Mouse (Mus musculus): ENCODE results near the gene Rtl10.

Rtl10 gene

DNA sequence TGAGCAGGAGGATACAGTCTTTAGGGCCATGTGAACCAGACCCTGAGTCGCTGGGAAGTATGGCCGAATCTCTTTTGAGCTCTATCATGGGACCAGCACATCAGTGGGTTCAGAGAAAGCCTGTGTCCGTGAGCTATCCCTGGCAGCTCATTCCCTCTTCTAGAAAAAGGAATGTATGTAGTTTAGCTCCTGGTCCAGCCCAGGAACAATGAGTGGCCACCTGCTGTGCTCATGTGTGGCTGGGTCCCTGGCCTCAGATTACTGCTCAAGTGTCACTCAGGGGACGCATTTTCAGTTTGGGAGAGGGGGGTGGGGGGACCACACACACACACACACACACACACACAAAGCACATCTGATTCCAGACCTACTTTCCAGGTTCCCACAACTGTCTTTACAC lies 26.3 kb upstream of the Rtl10 start:
- ChIA-PET POLR2A (interaction anchor here (0.7 to 4.7 kb wide), 27 partner anchors 9 to 406 kb away, joined by 3 to 43 read pairs (median 5); partner anchors contain the start of genes Gnb1l (in 1 of the 4), Hira (in 1 of the 4) and Mrpl40 (in 1 of the 4)), CTCF (interaction anchor here (0.7 to 3.8 kb wide), 14 partner anchors 10 to 224 kb away, joined by 3 to 27 read pairs (median 6); no protein-coding TSS in a partner anchor)

DNA sequence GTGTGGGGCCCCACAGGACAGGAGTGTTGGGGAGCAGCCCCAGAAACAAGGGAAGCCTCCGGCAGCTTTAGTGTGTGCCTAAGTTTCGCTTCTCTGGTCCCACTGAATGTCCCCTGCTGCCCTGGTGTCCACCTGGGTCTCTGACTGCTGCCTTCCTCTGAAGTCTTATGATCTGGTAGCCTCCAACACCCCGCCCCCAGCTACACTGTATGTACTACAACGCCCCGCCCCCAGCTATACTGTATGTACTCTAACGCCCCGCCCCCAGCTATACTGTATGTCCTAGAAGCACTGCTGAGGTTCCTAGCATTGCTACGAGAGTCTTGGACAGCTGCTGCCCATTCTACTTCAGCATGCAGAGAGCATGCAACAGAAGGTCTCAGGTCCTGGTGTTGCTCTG lies 25.7 kb upstream of the Rtl10 start:
- CTCF ChIA-PET = interaction anchor here in 2 of 4 experiments (0.8 to 3.8 kb wide), 8 partner anchors 9 to 128 kb away, joined by 3 to 27 read pairs (median 4); no protein-coding TSS in a partner anchor

DNA sequence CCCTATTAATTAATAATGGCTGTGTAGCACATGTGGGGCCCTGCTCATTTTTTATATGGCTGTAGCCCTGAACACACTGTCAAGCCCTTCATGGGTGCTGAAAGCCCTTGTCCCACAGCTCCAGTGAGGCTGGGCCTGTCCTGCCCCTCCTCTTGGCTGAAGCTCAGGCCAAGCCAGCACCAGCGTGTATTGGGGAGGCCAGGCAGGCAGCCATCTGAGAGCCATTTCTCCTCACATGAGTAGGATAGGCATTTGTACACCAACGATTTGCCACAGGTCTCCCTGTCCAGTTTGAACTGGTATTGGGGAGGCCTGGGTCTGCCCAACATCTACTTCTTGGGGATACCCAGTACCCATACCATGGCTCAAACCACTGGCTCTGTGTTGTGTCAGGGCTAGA lies 24.7 kb upstream of the Rtl10 start:
- POLR2A ChIA-PET = interaction anchor here in 2 of 4 experiments (0.9 to 4.7 kb wide), 4 partner anchors 11 to 24 kb away, joined by 3 to 42 read pairs (median 22); partner anchors contain the start of gene Gnb1l (in 1 of the 2)
- CTCF ChIA-PET = interaction anchor here in 2 of 4 experiments (1.0 to 3.8 kb wide), 2 partner anchors 30 to 129 kb away, joined by 3 to 18 read pairs; no protein-coding TSS in a partner anchor

More for the DNA sequence above, 25.7 kb upstream of the Rtl10 start:
- POLR2A ChIA-PET = interaction anchor here in 3 of 4 experiments (0.8 to 4.7 kb wide), 15 partner anchors 10 to 137 kb away, joined by 3 to 43 read pairs (median 6); partner anchors contain the start of gene Gnb1l (in 1 of the 3)

DNA sequence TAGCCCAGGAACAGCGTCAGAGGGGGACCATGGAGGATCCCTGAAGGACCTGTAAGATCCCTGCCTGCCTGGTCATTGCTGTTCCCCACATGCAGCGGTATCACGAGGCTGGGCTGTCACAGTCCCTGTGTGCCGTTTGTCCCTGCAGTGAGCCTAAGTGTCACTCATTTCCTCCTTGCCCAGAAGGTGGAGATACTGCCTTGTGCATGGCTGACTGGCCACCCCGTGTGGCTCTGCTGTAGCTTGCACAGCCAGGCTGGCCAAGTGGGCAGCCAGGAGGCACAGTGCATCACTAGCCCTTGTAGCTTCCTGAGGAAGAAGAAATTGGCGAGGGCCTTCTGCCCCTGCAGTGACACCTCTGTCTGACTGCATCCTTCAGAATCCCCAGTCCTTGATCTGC lies 20.7 kb upstream of the Rtl10 start:
- CTCF ChIA-PET = interaction anchor here in 1 of 4 experiments (1.2 kb wide), 1 partner anchor 34 kb away, joined by 6 read pairs; no protein-coding TSS in a partner anchor
- POLR2A ChIA-PET = interaction anchor here in 2 of 4 experiments (0.6 to 0.8 kb wide), 2 partner anchors 122 to 237 kb away, joined by 3 to 4 read pairs; no protein-coding TSS in a partner anchor

DNA sequence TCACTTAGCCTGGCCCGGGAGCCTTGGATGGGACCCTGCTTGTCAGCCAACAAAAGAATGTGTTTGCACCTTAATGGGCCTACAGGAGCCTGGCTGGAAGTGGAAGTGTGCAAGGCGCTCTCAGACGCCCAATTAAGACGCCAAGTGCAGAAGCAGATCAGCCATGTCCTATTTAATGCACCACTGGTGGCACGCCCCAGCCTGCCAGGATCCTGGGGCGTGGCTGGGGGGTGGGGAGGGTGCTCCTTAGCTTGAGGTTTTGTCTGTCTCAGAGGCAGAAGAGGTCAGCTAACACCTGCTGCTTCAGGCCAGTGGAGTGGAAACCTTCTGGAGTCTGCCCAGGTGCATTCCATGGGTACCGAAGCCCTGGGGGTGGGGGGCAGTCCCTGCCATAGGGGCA lies 19.0 kb upstream of the Rtl10 start:
- ChIA-PET POLR2A (interaction anchor here in 3 of 4 experiments (0.7 to 2.2 kb wide), 10 partner anchors 8 to 373 kb away, joined by 3 to 6 read pairs (median 4); partner anchors contain the start of genes Cldn5 (in 1 of the 3) and Gnb1l (in 1 of the 3)), CTCF (interaction anchor here in 3 of 4 experiments (0.6 to 1.7 kb wide), 7 partner anchors 9 to 138 kb away, joined by 3 to 7 read pairs (median 3); no protein-coding TSS in a partner anchor)

DNA sequence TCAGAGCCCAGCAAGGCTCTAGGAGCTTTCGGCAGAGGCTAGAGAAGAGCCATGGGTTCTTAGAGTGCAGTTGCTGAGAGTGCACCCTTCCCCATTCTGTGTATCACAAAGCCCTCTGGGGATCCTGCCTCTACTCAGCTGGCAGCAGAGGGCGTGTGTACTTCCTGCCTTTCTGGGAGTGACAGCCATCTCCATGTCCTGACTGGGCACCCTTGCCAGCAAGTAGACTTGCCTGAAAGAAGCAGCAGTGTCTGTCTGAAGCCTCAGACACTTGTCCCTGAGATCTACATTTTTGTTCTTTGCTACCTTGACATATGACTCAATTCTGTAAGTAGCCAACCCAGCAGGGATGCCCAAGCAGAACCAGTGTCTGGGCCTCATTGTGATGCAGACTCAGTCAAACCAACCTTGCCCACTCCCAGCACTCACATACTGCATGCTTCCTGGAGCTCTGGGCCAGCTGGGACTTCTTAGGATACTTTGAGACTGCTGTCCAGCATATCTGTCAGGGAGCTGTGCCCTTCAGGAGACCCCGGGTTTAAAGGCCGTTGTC lies 17.7 kb upstream of the Rtl10 start:
- CTCF ChIA-PET = interaction anchor here in 2 of 4 experiments (0.7 to 1.3 kb wide), 2 partner anchors 37 to 153 kb away, joined by 3 to 4 read pairs; no protein-coding TSS in a partner anchor
- POLR2A ChIA-PET = interaction anchor here in 1 of 4 experiments (2.1 to 2.2 kb wide), 2 partner anchors 9 to 37 kb away, joined by 6 read pairs; no protein-coding TSS in a partner anchor

DNA sequence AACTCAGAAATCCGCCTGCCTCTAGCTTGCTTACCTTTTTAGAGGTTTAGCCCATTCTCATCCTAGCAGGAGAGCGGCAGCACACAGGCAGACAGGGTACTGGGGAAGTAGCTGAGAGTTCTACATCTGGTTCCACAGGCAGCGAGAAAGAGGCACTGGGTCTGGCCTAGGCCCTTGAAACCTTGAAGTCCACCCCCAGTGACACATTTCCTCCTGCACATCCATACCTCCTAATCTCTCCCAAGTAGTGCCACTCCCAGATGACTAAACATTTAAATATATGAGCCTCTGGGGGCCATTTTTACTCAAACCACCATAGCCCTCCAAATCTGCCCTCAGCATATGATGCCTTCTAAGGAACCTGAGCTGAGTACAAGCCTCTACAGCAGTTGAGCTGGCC lies 16.3 kb upstream of the Rtl10 start:
- ChIA-PET CTCF (interaction anchor here in 1 of 4 experiments (0.9 kb wide), 1 partner anchor 9 kb away, joined by 4 read pairs; no protein-coding TSS in a partner anchor), POLR2A (interaction anchor here in 3 of 4 experiments (0.5 to 4.7 kb wide), 4 partner anchors 11 to 45 kb away, joined by 3 to 37 read pairs (median 4); no protein-coding TSS in a partner anchor)

DNA sequence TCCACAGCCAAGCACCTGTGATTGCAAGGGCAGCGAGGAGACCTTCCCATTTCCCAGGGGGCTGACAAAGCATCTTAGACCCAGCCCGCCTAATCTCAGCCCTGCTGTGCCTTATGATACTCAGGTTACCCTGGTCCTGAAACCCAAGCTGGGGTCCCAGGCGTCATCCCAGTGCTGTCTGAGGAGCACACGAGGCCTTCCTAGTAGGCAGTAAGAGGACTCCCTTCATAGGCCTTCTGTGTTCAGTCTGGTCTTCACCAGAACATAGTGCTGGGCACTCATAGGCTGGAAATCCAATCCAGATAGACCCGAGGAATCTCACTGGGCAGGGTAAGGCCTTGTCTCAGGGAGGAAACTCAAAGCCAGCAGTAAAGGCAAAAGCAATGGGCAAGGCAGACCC lies 14.9 kb upstream of the Rtl10 start:
- ChIA-PET CTCF (interaction anchor here in 2 of 4 experiments (1.9 to 2.9 kb wide), 2 partner anchors 13 to 40 kb away, joined by 7 to 18 read pairs; no protein-coding TSS in a partner anchor), POLR2A (interaction anchor here in 2 of 4 experiments (0.9 to 4.7 kb wide), 14 partner anchors 12 to 353 kb away, joined by 3 to 43 read pairs (median 4); partner anchors contain the start of genes Gnb1l (in 2 of the 2), Rtl10 (in 2 of the 2), 2510002D24Rik (in 1 of the 2) and Gm28539 (in 1 of the 2))

DNA sequence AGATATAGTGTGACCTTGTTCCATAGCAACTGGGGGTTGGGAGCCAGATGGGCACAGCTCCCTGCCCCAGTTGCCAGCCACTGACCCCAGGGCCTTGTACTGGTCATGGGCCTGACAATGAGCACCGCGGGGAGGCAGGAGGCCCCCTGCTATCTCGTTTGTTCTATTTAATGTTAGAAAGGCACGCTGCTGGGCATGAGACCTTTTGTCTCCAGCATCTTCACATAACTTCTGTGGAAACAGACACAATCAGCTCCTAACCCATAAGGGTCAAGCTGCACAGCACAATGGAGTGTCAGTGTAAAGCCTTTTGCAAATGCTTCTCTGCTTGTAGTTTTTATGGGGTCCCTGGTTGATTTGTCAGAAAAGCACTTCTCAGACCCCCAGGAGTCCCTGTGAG lies 14.3 kb upstream of the Rtl10 start:
- POLR2A ChIA-PET = interaction anchor here in 3 of 4 experiments (0.8 to 4.7 kb wide), 21 partner anchors 8 to 352 kb away, joined by 3 to 43 read pairs (median 4); partner anchors contain the start of genes Gnb1l (in 2 of the 3), Rtl10 (in 2 of the 3), 2510002D24Rik (in 1 of the 3) and Gm28539 (in 1 of the 3)

DNA sequence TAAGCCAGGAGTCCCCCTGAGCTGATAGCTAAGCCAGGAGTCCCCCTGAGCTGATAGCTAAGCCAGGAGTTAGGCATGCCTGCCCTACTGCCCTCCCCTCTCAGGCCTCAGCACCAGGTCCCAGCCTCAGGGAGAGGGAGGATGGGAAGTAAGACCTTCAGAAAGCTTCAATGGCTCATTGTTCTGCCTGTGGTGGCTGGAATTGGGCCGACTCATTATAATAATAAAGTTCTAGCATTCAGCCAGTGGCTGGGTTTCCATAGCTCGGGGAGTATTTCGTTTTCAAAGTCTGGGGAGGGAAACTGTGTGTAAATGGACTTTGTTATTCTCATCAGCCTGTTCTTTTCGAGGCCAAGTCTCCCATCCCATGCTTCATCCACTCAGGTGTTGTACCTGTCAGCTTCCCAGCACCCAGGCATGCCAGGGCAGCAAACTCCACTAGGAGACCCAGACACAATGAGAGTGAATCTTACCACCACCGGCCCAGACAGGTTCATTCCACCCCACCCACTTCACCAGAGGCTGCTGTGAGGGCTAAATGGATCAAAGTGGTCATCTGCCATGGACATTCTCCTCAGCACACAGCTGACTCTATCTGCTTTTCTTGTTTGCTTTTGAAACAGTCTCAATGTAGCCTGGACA lies 13.8 kb upstream of the Rtl10 start:
- CTCF ChIA-PET = interaction anchor here (0.6 to 2.9 kb wide), 8 partner anchors 13 to 111 kb away, joined by 3 to 18 read pairs (median 6); no protein-coding TSS in a partner anchor

More for the DNA sequence above, 14.3 kb upstream of the Rtl10 start:
- CTCF ChIA-PET = interaction anchor here (0.6 to 2.9 kb wide), 8 partner anchors 12 to 112 kb away, joined by 3 to 18 read pairs (median 6); no protein-coding TSS in a partner anchor

DNA sequence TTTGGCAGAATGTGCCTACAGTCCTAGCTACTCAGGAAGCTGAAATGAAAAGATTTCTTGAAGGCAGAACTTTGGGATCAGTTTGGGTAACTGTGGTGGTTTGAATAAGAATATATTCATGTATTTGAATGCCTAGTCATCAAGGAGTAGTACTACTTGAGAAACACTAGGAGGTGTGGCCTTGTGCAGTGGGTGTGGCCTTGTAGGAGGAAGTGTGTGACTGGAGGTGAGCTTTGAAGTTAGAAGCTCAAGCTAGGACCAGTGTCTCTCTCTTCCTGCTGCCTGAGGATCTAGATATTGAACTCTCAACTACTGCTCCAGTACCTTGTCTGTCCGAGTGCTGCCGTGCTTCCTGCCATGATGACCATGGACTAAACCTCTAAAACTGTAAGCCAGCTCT lies 12.6 kb upstream of the Rtl10 start:
- CTCF ChIA-PET = interaction anchor here in 2 of 4 experiments (0.8 to 2.9 kb wide), 4 partner anchors 15 to 132 kb away, joined by 4 to 18 read pairs (median 6); no protein-coding TSS in a partner anchor
- POLR2A ChIA-PET = interaction anchor here in 3 of 4 experiments (0.5 to 4.7 kb wide), 15 partner anchors 10 to 69 kb away, joined by 3 to 43 read pairs (median 4); partner anchors contain the start of genes Gnb1l (in 3 of the 3) and Rtl10 (in 2 of the 3)

More for the DNA sequence above, 13.8 kb upstream of the Rtl10 start:
- POLR2A ChIA-PET = interaction anchor here in 3 of 4 experiments (0.8 to 4.7 kb wide), 20 partner anchors 9 to 351 kb away, joined by 3 to 43 read pairs (median 4); partner anchors contain the start of genes Gnb1l (in 2 of the 3), Rtl10 (in 2 of the 3), 2510002D24Rik (in 1 of the 3) and Gm28539 (in 1 of the 3)

DNA sequence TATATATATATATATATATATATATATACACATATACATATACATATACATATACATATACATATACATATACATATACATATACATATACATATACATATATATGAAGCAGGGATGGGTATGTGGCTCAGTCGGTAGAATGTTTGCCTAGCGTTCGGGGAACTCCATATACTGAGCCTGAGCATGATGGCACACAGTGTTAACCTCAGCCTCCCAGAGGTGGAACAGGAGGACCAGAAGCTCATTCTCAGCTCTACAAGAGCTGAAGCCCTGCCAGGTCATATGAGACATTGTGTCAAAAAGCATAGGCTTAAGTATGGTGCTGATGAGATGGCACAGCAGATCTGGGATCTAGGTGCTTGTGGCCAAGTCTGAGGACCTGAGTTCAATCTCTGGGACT lies 8.4 kb upstream of the Rtl10 start:
- ChIA-PET POLR2A (interaction anchor here in 2 of 4 experiments (1.3 to 1.8 kb wide), 2 partner anchors 19 to 28 kb away, joined by 4 to 7 read pairs; no protein-coding TSS in a partner anchor), CTCF (interaction anchor here in 1 of 4 experiments (1.3 kb wide), 1 partner anchor 18 kb away, joined by 3 read pairs; no protein-coding TSS in a partner anchor)

DNA sequence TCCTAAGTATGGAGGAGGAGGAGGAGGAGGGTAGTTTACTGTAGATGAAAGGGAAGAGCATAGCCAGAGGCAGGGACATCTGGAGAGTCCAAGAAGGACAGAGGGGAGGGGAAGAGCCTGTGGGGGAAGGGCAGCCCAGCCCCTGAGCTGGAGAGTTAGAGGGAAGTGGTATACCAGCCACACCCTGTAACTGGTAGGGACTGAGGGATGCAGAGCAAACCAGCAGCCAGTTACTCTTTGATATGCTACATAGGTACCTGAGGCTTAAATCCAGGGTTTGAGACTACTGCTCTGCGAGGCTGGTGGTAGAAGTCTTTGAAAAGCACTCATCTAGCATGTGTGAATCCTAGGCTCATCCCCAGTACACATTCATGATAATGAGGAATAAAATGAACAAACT lies 7.8 kb upstream of the Rtl10 start:
- ChIA-PET CTCF (interaction anchor here in 2 of 4 experiments (0.5 to 1.3 kb wide), 2 partner anchors 19 to 156 kb away, joined by 3 to 4 read pairs; no protein-coding TSS in a partner anchor), POLR2A (interaction anchor here in 2 of 4 experiments (0.6 to 1.8 kb wide), 5 partner anchors 16 to 84 kb away, joined by 3 to 7 read pairs (median 4); no protein-coding TSS in a partner anchor)

DNA sequence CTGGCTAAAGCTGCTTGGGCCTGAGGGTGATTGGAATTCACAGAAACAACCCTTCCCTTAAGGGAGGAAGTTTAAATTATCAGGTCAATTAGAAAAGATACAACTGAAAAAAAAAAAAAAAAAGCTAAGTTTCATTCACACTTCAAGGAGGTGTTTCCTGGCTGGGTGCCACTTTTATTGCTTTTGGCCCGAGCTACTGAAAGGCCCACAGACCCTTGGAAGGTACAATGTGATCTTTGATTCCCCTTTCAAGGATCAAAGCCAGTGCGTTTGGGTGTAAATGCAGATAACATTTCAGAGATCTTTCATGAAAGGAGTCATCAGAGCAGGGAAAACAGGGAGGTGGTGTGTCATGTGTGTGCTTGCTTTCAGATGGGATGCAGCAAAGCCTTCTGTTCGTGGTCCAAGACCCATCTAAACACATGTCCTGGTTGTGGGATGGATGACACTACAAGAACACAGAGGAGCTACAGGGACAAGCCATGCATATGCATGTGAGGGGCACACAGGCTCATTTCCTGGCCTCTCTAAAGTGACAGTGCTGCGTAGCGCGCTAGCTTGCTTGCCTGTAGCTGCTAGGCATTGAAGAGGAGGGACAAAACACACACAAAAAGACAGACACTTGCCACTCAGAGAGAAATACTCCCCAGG lies 711 bp upstream of the Rtl10 start:
- CTCF ChIA-PET = interaction anchor here in 3 of 4 experiments (0.6 to 2.2 kb wide), 6 partner anchors 27 to 1645 kb away, joined by 3 to 8 read pairs (median 4); no protein-coding TSS in a partner anchor
- POLR2A ChIA-PET = interaction anchor here in 3 of 4 experiments (0.6 to 4.0 kb wide), 29 partner anchors 10 to 395 kb away, joined by 3 to 31 read pairs (median 4); partner anchors contain the start of genes Cldn5 (in 1 of the 3), Dgcr8 (in 1 of the 3), Hira (in 1 of the 3) and Mrpl40 (in 1 of the 3)

DNA sequence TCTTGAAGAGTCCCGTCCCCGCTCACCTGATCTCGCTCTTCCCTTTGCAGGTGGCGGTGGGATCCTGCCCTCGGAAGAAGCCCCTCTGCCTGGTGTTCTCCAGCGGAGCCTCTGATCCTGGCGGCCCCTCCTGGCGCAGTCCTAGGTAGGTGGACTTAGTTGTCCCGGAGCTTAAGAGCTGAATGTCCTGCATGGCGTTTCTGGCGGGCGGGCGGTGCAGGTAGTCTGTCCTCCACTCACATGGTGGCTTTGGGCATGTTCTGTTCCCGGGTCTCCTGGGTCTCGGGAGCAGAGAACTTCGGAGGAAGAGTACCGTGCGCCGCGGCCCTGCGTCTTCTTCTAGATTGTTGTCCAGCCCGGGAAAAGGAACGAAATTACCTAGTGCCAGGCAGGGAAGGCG lies 295 bp downstream of the Rtl10 start:
- POLR2A ChIA-PET = interaction anchor here in 3 of 4 experiments (0.6 to 4.0 kb wide), 12 partner anchors 12 to 313 kb away, joined by 3 to 31 read pairs (median 5); partner anchors contain the start of genes Arvcf (in 1 of the 3), Cdc45 (in 1 of the 3), Cldn5 (in 1 of the 3) and Tango2 (in 1 of the 3)
- CTCF ChIA-PET = interaction anchor here in 2 of 4 experiments (0.5 to 1.3 kb wide), 2 partner anchors 56 to 103 kb away, joined by 4 to 11 read pairs; no protein-coding TSS in a partner anchor

DNA sequence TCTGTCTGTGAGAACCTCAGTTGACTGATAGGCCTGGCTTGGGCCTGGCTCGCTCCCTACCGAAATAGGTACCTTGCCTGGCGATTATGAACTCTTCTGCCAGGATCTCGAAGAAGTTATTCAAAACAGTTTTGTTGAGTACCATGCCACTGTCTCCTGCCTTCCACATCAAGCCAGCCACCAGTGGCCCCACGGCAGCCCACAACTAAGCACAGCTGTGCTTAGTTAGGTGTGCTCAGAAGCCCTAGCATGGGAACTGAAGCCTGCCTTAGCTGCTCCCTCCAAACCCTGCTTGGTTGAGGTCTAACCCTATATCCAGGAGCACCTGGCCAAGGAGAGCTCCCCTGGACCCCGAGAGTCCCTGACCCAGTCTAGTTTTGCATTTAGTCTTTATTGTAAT lies 2.8 kb downstream of the Rtl10 start:
- POLR2A ChIA-PET = interaction anchor here in 2 of 4 experiments (0.5 to 2.0 kb wide), 7 partner anchors 13 to 127 kb away, joined by 3 to 4 read pairs (median 3); no protein-coding TSS in a partner anchor
- CTCF ChIA-PET = interaction anchor here in 2 of 4 experiments (0.9 to 1.6 kb wide), 3 partner anchors 58 to 185 kb away, joined by 3 to 4 read pairs (median 3); no protein-coding TSS in a partner anchor

Data from embryonic stem cell, embryonic (primary cell).